Mouse (Mus musculus) brain, embryonic 14.5 days (tissue): ENCODE measurements around the gene Dzip3.

Experiments used
- CTCF ChIP-seq: fragments of 200-500 bp; IDR thresholded peaks from 2 replicates; pipeline ENCODE4 v1.5.1; 2012; ENCODE audit warnings: inconsistent platforms, mild to moderate bottlenecking, moderate library complexity, borderline replicate concordance; ENCODE audit not compliant: insufficient read depth, insufficient read length; ENCODE audit errors: extremely low read depth
- POLR2A ChIP-seq: fragments of 200-500 bp; IDR thresholded peaks from 2 replicates; pipeline ENCODE4 v1.6.1; 2012; ENCODE audit warnings: mild to moderate bottlenecking, inconsistent platforms, borderline replicate concordance; ENCODE audit not compliant: poor library complexity, insufficient read depth, insufficient read length, severe bottlenecking; ENCODE audit errors: extremely low read depth

DNA sequence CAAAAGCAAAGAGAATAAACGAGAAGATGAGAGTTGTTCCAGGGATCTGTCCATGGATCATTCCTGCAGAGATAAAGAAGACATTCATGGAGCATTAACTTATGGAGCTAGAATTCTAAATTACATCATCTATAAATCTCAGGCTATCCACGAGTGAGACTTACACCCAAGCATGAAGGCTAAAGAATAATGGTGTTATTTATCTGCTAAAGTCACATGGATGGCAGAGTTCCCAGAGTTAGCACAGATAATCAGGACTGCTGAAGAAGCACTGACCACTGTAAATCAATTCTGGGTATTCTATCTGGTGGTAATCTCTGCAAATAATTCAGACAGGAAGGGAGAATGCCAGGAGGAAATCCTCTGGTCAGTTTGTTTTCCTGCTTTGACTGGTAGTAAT is 103.2 kb downstream of the Dzip3 start:
- TF ChIP-seq POLR2A (no peak), CTCF (no peak)
